Mouse (Mus musculus): ENCODE data around the gene Pxn.
"Not testable (repeated sequence)": the region's sequence is repeated elsewhere in the genome, so short reads cannot be mapped to it uniquely, and the experiment has no call there.

The Pxn gene

DNA sequence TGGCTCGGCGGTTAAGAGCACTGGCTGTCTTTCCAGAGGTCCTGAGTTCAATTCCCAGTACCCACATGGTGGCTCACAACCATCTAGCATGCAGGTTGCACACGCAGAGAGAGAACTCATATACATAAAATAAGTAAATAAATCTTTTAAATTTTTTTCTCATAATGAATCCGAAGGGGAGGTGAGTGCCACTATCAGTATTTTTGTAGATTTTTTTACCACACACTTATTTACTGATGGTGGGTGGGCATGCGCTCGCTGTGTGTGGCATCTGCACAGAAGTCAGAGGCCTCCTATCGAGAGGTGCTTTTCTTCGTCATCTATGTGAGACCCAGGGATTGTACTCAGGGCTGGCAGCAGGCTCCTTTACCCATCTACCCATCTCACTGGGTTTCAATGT, 19.1 kb upstream of the Pxn start:
- no peak for DNase-seq

DNA sequence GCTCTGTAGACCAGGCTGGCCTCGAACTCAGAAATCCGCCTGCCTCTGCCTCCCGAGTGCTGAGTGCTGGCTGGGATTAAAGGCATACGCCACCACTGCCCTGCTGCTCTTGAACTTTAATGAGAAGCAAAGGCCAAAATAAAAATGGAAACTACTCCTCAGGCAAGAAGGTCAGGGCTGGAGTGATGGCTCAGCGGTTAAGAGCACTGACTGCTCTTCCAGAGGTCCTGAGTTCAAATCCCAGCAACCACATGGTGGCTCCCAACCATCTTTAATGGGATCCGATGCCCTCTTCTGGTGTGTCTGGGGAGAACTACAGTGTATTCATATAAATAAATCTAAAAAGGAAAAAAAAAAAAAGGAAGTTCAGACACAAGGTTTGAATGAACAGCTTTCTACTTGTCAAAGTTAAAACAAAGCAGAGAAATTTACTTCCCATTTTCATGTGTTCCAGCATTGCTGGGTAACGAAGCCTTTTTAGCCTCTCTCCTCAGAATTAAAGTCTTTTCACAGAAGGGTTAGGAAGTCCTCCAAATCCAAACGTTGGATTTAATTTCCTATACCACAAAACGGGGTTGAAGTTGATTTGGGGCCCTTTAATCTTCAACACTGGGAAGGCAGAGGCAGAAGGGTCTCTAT, 18.4 kb upstream of the Pxn start:
- DNase-seq = no peak

DNA sequence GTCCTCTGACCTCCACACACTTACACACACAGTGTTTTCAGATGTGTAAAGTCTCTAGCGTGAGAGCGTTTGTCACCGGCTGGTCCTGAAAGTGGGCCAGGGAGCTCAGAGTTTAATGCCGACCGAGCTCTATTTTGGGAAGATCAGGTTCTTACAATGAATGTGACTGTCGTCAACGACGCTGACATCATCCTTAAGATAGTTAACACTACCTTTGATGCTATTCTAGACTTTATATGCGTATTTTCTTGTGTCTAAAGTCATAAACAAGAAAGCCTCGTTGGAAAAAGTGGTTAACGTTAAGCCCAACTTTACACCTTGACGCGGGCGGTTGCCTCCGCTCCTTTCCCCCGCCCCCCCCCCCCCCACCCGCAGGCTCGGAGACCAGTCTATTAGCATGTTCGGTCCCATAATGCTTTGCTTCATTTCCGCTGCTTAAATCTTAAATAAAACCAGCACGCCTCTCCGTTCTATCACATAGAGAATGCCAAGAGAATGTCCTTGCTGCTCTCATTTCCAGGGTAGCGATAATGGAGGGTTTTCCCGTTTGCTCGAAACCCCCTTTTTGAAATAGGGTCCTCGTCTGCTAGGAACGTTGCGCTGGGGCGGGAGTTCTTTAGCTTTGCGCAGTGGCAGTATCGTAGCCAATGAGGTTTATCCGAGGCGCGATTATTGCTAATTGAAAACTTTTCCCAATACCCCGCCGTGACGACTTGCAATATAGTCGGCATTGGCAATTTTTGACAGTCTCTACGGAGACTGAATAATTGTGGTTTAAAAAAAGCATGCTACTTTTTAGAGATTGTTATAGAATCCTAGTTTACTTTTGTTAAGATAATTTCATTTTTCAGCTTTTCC, 17.4 kb upstream of the Pxn start:
- peak; percentile 87 to 89 for DNase-seq

DNA sequence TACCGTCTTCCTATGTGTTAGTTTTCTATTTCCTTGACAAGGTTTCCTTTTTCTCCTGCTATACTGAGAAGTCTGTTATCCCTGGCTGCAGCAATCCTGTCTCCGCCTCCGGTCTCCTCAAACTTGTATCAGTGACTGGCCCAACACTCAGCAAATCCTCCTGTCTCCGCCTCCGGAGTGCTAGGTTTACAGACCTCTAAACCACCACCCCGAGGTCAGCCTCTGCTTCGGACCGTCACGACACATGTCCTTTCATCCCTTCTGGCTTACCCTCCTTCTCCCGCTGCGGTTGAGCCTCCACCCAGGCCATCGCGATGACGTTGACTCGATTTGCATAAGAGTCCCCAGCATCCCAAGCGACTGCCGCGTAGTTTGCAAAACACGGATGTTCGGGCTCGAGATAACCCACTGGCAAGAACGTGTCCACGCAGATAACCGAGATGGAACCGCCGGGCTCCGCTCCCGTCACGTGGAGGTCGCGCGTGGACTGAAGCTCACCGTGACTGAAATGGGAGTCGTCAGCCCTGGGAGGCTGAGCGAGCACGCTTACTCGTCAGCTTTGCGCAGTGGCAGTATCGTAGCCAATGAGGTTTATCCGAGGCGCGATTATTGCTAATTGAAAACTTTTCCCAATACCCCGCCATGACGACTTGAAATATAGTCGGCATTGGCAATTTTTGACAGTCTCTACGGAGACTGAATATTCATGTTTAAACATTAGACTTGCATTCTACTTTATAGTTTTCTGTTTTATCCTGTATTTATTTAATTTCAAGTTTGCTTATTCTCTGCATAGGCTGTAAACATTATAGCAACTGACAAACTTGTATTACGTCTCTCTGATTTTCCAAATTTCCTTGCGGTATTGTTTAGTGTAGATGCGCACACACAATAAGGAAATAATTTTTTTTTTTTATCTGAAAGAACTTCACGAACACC, 16.5 kb upstream of the Pxn start:
- DNase-seq = peak; percentile 93 to 94

DNA sequence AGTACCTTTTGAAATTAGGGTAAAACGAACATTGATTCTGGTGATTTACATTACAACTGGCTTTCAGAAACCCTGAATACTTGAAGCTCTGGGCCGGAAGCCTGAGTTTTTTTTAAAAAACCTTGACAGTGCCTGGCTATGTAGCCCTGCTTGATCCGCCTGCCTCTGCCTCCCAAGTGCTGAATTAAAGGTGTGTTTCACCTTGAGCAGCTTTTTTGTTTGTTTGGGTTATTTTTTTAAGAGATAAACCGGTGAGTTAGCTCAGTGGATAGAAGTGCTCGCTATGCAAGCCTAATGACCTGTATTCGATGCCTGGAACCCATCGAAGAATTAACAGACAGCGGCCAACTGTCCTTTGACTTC, 15.9 kb upstream of the Pxn start:
- DNase-seq = no peak

DNA sequence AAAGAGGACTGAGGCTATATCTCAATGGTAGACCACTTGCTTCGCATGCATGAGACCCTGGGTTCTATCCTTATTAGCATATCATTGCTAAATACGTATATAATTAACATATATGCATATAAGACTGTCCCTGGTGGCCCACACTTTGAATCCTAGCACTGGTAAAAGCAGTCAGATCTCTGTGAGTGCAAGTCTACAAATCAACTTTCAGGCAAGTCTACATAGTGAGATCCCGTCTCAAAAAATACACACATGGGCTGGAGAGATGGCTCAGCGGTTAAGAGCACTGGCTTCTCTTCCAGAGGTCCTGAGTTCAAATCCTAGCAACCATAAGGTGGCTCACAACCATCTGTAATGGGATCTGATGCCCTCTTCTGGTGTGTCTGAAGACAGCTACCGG, 15.4 kb upstream of the Pxn start:
- no peak for DNase-seq

DNA sequence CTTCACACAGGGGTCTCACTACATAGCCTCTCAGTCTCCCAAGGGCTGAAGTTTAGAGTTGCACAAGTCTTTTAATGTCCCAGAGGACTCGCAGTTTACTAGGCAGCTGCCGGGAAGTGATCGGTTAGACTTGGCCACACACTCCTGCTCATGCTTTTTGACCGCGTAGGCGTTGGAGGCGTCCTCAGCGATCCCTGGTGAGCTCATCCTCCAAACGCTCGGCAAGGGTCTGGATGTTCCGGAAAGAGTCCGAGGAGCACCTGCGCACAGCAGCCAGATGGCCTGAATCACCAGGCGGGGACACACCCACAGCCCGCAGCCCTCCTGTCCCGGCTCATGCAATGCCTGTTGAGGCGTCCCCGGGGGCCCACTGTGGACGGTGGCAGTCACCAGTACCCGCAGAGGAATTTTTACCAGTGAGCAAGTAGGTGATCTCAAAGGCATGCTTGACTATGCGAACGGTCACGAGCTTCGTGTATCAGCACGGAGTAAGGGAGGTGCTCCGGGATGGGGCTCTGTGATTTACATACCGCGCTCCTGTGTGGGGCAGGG, 14.6 kb upstream of the Pxn start:
- peak in 1 of 2 experiments; percentile 48 for DNase-seq

DNA sequence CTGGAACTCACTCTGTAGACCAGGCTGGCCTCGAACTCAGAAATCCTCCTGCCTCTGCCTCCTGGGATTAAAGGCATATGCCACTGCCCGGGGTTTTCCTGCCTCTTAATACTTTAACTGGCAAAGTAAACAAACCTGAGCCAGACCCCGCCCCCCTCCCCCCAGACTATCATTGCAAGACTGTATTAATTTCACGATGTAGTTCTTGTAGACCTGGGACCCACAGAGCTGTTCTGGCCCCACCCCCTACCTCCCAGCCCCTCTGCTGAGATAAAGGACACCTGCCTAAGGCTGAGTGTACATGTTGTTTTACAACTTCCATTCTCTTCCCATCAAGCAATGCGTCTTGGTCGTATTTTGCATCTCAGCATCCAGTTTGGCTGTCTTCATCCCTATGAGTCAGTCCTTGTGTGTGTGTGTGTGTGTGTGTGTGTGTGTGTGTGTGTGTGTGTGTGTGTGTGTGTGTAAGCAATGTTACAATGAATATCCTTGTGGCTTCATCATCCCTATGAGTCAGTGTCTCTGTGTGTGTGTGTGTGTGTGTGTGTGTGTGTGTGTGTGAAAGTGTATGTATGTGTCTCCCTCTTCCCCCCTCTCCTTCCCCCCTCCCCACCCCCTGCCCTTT, 13.7 kb upstream of the Pxn start:
- no peak for DNase-seq

DNA sequence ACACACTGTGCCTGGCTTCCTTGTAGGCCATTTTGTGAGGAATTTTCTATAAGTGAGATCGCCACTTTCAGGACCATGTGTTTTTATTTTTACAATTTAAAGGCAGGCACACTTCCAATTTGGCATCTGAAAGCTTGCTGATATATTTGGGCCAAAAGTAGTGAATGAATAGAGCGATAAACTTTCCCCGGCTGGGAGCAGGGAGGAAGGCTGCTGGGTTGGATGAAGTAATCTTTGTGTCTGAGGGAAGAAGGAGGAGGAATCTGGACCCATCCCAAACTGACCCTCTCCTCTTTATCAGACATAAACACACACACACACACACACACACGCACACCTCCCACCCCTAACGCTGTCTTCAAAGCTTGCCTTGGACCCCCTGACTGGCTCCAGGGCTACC, 13.0 kb upstream of the Pxn start:
- DNase-seq = no peak

DNA sequence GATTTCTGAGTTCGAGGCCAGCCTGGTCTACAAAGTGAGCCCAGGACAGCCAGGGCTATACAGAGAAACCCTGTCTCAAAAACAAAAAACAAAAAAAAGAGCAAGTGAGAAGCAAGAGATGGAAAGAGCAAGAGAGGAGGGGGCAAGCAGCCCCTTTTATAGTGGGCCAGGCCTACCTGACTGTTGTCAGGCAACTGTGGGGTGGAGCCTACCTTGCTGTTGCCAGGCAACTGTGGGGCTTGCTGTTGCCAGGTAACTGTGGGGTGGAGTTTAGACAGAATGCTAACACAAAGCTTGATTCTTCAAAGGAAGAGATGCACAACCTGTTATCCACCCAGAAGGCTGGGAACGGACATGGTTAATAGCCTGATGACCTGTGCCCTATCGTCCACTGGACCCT, 10.9 kb upstream of the Pxn start:
- DNase-seq = not testable (repeated sequence)

DNA sequence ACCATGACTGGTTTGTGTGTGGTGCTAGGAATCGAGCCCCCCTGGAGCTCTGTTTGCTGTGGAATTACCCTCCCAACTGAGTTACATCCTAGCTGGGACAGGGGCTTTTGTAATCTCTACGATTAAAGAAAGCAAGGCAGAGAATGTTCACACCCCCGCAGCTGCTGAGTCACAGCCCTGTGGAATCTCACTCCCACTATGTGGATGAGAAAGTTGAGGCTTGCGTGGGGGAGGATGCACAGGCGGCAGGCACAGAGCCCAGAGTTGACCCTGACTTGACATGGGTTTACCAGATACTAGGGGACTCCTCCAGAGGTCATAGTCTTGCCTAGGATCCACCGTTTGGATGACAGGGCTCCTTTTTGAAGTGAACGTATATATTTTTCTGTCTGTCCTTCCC, 9.4 kb upstream of the Pxn start:
- no peak for DNase-seq

DNA sequence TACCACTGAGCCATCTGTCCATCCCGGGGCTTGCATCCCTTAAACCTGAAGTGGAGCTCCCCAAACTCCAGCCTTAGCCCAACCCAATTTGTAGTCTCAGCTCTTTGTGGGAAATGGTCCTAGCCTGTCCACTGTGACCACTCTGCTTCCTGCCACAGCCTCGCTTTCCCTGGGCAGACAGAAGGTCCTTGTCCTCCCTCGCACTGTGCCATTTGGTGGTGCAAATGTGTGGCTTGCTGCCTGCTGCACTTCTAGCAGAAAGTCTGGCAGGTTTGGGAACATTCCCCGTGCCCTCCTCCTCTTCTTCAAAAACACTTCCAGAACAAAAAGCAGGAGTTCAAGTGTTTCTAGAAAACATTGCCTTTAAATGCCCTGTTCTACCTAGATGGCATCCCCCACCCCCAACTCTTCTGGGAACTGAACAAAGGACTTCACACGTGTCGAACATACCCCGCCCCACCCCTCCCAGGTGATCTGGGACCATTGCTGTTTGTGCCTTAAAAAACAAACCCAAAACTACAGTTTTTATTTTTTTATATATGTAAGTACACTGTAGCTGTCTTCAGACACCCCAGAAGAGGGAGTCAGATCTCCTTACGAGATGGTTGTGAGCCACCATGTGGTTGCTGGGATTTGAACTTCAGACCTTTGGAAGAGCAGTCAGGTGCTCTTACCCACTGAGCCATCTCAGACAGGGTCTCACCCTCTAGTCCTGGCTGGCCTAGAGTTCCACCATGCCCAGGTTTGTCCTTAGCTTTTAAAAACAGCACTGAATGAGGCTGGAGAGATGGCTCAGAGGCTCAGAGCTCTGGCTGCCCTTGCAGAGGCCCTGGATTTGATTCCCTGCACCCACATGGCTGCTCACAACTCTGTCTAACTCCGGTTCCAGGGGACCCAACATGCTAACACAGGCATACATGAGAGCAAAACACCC, 7.9 kb upstream of the Pxn start:
- DNase-seq = no peak

DNA sequence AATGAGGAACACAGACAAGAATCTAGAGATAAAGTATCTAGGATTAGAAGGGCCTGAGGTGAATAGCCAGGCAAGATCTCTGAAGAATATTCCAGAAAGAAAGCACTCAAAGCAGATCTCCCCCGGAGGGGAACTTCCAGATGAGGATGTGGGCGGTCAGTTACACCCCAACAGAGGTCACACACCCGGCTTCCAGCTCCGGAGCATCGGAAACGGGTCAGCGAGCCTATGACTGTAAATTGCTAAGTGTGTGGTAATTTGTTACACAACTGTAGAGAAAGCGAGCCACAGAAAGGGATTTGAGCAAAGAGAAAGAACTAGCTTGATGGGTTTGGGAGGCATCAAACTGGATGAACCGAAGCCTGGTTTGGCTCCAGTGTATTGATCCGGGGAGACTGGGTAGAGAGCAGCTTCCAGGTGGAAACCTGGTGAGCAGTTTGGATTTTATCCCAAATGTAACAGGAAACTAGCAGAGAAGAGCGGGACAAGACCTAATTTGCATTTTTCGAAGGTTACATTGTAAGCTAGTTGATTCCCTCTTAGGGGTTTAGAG, 6.0 kb upstream of the Pxn start:
- DNase-seq = no peak

DNA sequence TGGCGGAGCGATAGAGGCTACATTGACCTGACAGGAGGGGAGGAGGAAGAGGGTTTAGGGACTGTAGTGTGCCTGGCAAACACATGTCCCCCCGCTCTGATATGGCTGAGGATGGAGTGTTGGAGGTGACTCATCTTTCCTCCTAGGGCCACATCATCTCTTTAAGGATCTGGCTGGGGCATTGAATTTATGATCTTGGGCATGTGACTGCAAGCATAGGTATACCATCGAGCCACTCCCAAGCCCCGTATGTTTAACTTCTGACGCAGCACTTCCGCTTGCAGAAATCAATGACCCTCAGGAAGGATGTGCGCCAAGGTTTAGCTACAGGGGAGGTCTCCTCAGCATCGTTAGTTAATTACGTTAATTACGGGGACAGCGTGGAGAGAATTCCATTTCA, 3.4 kb upstream of the Pxn start:
- DNase-seq = no peak

DNA sequence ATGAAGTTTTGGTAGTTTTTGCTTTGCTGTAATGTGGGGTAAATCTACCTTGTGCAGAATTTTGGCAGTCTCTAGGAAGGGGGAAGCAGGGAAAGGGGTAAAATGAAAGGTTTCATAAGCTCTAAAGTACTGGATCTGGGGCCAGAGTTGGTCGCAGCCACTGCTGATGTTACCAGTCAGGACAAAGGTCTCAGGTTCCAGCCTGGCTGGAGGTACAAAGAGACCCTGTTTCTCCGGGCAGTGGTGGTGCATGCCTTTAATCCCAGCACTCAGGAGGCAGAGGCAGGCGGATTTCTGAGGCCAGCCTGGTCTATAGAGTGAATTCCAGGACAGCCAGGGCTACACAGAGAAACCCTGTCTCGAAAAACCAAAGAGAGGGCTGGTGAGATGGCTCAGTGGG, 859 bp upstream of the Pxn start:
- DNase-seq = not testable (repeated sequence)

DNA sequence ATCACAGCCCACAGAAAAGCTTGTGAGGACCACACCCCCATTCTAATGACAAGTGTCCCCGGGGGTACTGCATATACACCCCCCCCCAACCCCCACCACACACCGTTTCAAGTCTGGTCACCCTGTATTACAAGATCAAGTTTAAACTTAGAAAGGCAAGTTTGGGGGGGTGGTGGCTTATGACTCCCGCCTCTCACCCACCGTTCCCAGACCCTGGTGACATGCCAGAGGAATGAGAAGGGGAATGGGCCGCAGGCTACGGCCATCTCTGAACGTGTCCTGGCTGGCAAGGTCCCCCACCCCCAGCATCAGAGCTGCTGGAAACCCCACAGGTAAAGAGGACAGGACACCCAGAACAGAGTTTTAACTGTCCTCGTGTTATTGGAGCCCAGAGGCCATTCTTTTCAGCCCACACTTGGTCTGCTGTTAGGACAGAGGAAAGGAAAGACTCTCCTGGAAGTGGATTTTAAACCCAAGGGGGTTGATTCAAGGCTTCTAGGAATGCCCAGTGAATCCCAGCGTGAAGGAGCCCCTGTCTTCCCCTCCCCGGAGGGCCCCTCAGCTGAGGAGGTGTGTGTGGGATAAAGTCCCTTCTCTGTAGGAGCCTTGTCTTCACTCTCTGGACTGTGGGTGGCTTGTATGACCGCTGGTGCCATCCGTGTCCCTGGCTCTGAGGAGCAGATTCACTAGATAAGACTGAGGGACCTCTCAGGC, 948 bp downstream of the Pxn start:
- DNase-seq = no peak

DNA sequence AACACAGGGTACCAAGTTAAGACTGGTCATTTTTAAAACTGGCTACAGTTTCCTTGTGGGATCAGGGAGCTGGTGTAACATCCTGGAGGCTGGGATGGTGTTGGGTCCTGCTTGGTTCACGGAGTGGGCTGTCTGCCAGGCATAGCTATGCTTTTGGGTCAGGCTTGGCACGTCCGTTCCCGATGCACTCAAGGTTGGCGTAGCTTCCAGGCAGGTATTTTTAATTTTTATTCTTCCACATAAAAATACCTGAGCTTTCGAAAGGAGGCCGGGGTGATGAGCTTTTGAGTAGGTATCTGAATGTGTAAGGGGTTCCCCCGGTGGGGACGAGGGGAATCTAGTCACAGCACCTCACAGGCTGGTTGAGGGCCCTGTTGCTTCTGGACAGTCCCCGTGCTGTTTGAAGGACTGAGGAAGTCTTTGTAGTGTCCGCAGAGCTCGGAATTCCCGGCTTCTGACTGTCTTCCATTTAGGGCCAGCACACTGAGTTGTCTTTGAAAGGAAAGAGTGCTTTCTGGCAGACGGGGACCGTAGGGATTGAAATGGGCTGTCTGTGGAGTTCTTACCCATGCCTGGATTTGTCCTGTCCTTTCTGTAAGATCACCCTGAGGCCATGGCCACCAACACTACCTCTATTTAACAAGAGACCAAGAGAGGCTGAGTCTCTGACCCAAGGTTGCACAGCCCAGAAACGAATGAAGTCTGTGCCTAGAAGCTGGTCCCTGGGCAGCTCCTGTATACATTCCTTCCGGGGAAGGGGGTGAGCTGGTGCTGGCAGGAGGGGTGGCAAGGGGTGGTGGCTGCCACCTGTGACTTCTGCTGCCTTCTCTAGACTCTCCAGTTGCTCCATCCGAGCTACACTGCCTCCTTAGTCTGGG, 1.7 kb downstream of the Pxn start:
- peak; percentile 80 to 82 for DNase-seq

DNA sequence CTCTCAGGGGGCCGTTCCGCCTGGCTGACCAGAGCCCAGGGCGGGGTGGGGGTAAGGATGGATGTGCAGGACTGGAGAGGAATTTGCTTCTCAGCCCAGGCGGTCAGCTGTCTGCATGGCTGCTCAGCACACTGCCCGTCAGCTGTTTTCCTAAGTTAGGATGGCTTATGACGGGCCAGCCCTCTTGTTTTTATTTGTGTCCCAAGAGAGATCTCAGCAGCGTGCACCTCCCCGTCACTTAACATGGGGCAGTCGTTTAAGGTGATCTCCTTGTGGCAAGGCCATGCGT, 2.3 kb downstream of the Pxn start:
- DNase-seq = no peak

DNA sequence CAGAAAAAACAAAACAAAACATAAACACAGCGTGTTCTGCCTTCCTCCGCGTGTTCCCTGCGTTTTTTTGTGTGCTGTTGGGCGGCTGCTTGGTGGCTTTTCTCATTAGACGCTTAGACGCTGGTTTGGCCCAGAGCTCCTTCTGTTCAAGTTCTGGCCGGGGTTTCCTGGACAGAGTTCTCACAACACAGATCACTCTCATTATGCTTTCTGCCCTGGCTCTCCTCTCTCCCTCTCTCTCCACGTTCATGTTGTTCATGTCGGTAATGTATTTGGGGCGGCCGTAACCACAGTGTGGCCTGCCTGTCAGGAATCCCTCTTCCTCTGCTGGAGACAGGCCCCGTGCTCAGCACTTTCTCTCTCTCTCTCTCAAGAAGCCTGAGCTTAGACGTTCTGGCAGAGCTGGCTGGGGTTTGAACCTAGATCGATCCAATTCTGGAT, 2.9 kb downstream of the Pxn start:
- DNase-seq = peak in 1 of 2 experiments; percentile 49

All from cerebellum, postnatal 14 days (tissue).